Mouse (Mus musculus): ENCODE measurements around the gene Xylt2. TPM values are rescaled to one million over a fixed set of nuclear protein-coding genes. Genes with fewer than 3 reads are reported as not detected.
A peak's percentile ranks its signal among the peaks of the same experiment; 100 is the strongest.

Xylt2 gene
- polyA plus RNA-seq, 1 experiment from 2014 or later: 13.0 TPM

GRCm38 (mm10) chr11:94682427-94682826 is 5.1 kb upstream of the Xylt2 start:
- Histone ChIP-seq H3K4me2 (ENCODE audit: low read length) (no peak overlapping the region), H3K4me1 (ENCODE audit: control insufficient read depth, insufficient read depth, low read length) (no peaks in the 10 kb centered on the region; the same call in 1 of the 2 replicates), H3K36me3 (ENCODE audit: control insufficient read depth, insufficient read depth, low read length) (no peaks in the 10 kb centered on the region), H3K27ac (replicated peaks; ENCODE audit: low read depth, low read length) (no peak overlapping the region), H3K9me3 (ENCODE audit: control insufficient read depth, low read length) (no peaks in the 10 kb centered on the region), H3K27me3 (ENCODE audit: control insufficient read depth, insufficient read depth, low read length) (no peaks in the 10 kb centered on the region), H3K9ac (replicated peaks; ENCODE audit: low read length) (no peak overlapping the region), H3K4me3 (replicated peaks; ENCODE audit: low read depth, low read length) (no peak overlapping the region)
- DNase-seq: no peak
- 84% methylated on average over 7 of the region's 7 CpGs for WGBS
- ATAC-seq (ENCODE audit: low FRiP score, low TSS enrichment): no peak

- H3K27me3 ChIP-seq (ENCODE audit: control insufficient read depth, insufficient read depth, low read length): no peaks in the 10 kb centered on the region
- 90% methylated on average over 4 of the region's 4 CpGs for WGBS
- no peaks in the 10 kb centered on the region; the same call in 1 of the 2 replicates for H3K4me1 ChIP-seq (ENCODE audit: control insufficient read depth, insufficient read depth, low read length)
- H3K9ac ChIP-seq (replicated peaks; ENCODE audit: low read length): no peak overlapping the region
- no peaks in the 10 kb centered on the region for H3K36me3 ChIP-seq (ENCODE audit: control insufficient read depth, insufficient read depth, low read length)
- H3K9me3 ChIP-seq (ENCODE audit: control insufficient read depth, low read length): no peaks in the 10 kb centered on the region
- no peak for ATAC-seq (ENCODE audit: low FRiP score, low TSS enrichment)
- no peak overlapping the region for H3K27ac ChIP-seq (replicated peaks; ENCODE audit: low read depth, low read length)
- H3K4me2 ChIP-seq (ENCODE audit: low read length): no peak overlapping the region
- no peak for DNase-seq
- H3K4me3 ChIP-seq (replicated peaks; ENCODE audit: low read depth, low read length): no peak overlapping the region
These were observed 4.3 kb upstream of the Xylt2 start for GRCm38 (mm10) chr11:94681640-94682039.

- no peaks in the 10 kb centered on the region for H3K9me3 ChIP-seq (ENCODE audit: control insufficient read depth, low read length)
- no peaks in the 10 kb centered on the region for H3K27me3 ChIP-seq (ENCODE audit: control insufficient read depth, insufficient read depth, low read length)
- no peak overlapping the region for H3K4me3 ChIP-seq (replicated peaks; ENCODE audit: low read depth, low read length)
- H3K27ac ChIP-seq (replicated peaks; ENCODE audit: low read depth, low read length): no peak overlapping the region
- H3K36me3 ChIP-seq (ENCODE audit: control insufficient read depth, insufficient read depth, low read length): no peaks in the 10 kb centered on the region
- no peak overlapping the region for H3K4me2 ChIP-seq (ENCODE audit: low read length)
- DNase-seq (no peak), ATAC-seq (ENCODE audit: low FRiP score, low TSS enrichment) (no peak)
- no peak overlapping the region for H3K9ac ChIP-seq (replicated peaks; ENCODE audit: low read length)
- peaks cover 10% of the 10 kb centered on the region for H3K4me1 ChIP-seq (ENCODE audit: control insufficient read depth, insufficient read depth, low read length)
These were observed 3.3 kb upstream of the Xylt2 start for GRCm38 (mm10) chr11:94680639-94681038.

GRCm38 (mm10) chr11:94677607-94678145 is 361 bp upstream of the Xylt2 start:
- peak overlapping the region; percentile 95 for H3K9ac ChIP-seq (replicated peaks; ENCODE audit: low read length)
- WGBS: 33% methylated on average over 15 of the region's 15 CpGs
- peak; percentile 57 for ATAC-seq (ENCODE audit: low FRiP score, low TSS enrichment)
- H3K4me1 ChIP-seq (ENCODE audit: control insufficient read depth, insufficient read depth, low read length): peaks cover 10% of the 10 kb centered on the region
- peak overlapping the region; percentile 81 for H3K4me3 ChIP-seq (replicated peaks; ENCODE audit: low read depth, low read length)
- H3K27me3 ChIP-seq (ENCODE audit: control insufficient read depth, insufficient read depth, low read length): no peaks in the 10 kb centered on the region
- peak overlapping the region; percentile 88 for H3K4me2 ChIP-seq (ENCODE audit: low read length)
- H3K9me3 ChIP-seq (ENCODE audit: control insufficient read depth, low read length): no peaks in the 10 kb centered on the region
- peak overlapping the region; percentile 92 for H3K27ac ChIP-seq (replicated peaks; ENCODE audit: low read depth, low read length)
- no peak for DNase-seq
- no peaks in the 10 kb centered on the region for H3K36me3 ChIP-seq (ENCODE audit: control insufficient read depth, insufficient read depth, low read length)

- 40% methylated on average over 4 of the region's 4 CpGs for WGBS
- H3K27ac ChIP-seq (replicated peaks; ENCODE audit: low read depth, low read length): peak overlapping the region; percentile 92; the same call in 1 of the 2 replicates
- peak overlapping the region; percentile 95 for H3K9ac ChIP-seq (replicated peaks; ENCODE audit: low read length)
- DNase-seq (no peak), ATAC-seq (ENCODE audit: low FRiP score, low TSS enrichment) (no peak)
- peak overlapping the region; percentile 81 for H3K4me3 ChIP-seq (replicated peaks; ENCODE audit: low read depth, low read length)
- H3K4me2 ChIP-seq (ENCODE audit: low read length): peak overlapping the region; percentile 88
- no peaks in the 10 kb centered on the region for H3K36me3 ChIP-seq (ENCODE audit: control insufficient read depth, insufficient read depth, low read length)
- peaks cover 10% of the 10 kb centered on the region for H3K4me1 ChIP-seq (ENCODE audit: control insufficient read depth, insufficient read depth, low read length)
- no peaks in the 10 kb centered on the region for H3K27me3 ChIP-seq (ENCODE audit: control insufficient read depth, insufficient read depth, low read length)
- H3K9me3 ChIP-seq (ENCODE audit: control insufficient read depth, low read length): no peaks in the 10 kb centered on the region
These were observed 1.0 kb downstream of the Xylt2 start for GRCm38 (mm10) chr11:94676308-94676707.

GRCm38 (mm10) chr11:94675446-94675845 is 1.9 kb downstream of the Xylt2 start:
- H3K27ac ChIP-seq (replicated peaks; ENCODE audit: low read depth, low read length): no peak overlapping the region
- no peaks in the 10 kb centered on the region for H3K27me3 ChIP-seq (ENCODE audit: control insufficient read depth, insufficient read depth, low read length)
- 85% methylated on average over 5 of the region's 5 CpGs for WGBS
- no peak overlapping the region for H3K9ac ChIP-seq (replicated peaks; ENCODE audit: low read length)
- H3K4me1 ChIP-seq (ENCODE audit: control insufficient read depth, insufficient read depth, low read length): peaks cover 10% of the 10 kb centered on the region
- H3K9me3 ChIP-seq (ENCODE audit: control insufficient read depth, low read length): no peaks in the 10 kb centered on the region
- no peak overlapping the region for H3K4me3 ChIP-seq (replicated peaks; ENCODE audit: low read depth, low read length)
- no peak overlapping the region; the same call in 1 of the 2 replicates for H3K4me2 ChIP-seq (ENCODE audit: low read length)
- no peak for DNase-seq
- peaks cover 3% of the 10 kb centered on the region for H3K36me3 ChIP-seq (ENCODE audit: control insufficient read depth, insufficient read depth, low read length)
- no peak for ATAC-seq (ENCODE audit: low FRiP score, low TSS enrichment)

GRCm38 (mm10) chr11:94674984-94675383 is 2.3 kb downstream of the Xylt2 start:
- no peak for DNase-seq
- no peak overlapping the region for H3K9ac ChIP-seq (replicated peaks; ENCODE audit: low read length)
- peaks cover 10% of the 10 kb centered on the region for H3K4me1 ChIP-seq (ENCODE audit: control insufficient read depth, insufficient read depth, low read length)
- no peaks in the 10 kb centered on the region for H3K27me3 ChIP-seq (ENCODE audit: control insufficient read depth, insufficient read depth, low read length)
- WGBS: 82% methylated on average over 5 of the region's 5 CpGs
- no peak overlapping the region for H3K4me3 ChIP-seq (replicated peaks; ENCODE audit: low read depth, low read length)
- H3K9me3 ChIP-seq (ENCODE audit: control insufficient read depth, low read length): no peaks in the 10 kb centered on the region
- no peak overlapping the region for H3K4me2 ChIP-seq (ENCODE audit: low read length)
- peaks cover 7% of the 10 kb centered on the region for H3K36me3 ChIP-seq (ENCODE audit: control insufficient read depth, insufficient read depth, low read length)
- no peak overlapping the region for H3K27ac ChIP-seq (replicated peaks; ENCODE audit: low read depth, low read length)
- ATAC-seq (ENCODE audit: low FRiP score, low TSS enrichment): no peak

GRCm38 (mm10) chr11:94665281-94665680 is 12.0 kb downstream of the Xylt2 start:
- no peak for DNase-seq

GRCm38 (mm10) chr11:94661344-94661743 is 16.0 kb downstream of the Xylt2 start:
- Histone ChIP-seq H3K9me3 (ENCODE audit: control insufficient read depth, low read length) (no peaks in the 10 kb centered on the region), H3K9ac (replicated peaks; ENCODE audit: low read length) (no peak overlapping the region), H3K4me2 (ENCODE audit: low read length) (no peak overlapping the region), H3K27ac (replicated peaks; ENCODE audit: low read depth, low read length) (no peak overlapping the region), H3K4me3 (replicated peaks; ENCODE audit: low read depth, low read length) (no peak overlapping the region), H3K4me1 (ENCODE audit: control insufficient read depth, insufficient read depth, low read length) (no peaks in the 10 kb centered on the region), H3K36me3 (ENCODE audit: control insufficient read depth, insufficient read depth, low read length) (peaks cover 81% of the 10 kb centered on the region), H3K27me3 (ENCODE audit: control insufficient read depth, insufficient read depth, low read length) (no peaks in the 10 kb centered on the region)
- no peak for ATAC-seq (ENCODE audit: low FRiP score, low TSS enrichment)
- DNase-seq: no peak
- 73% methylated on average over 1 of the region's 1 CpGs for WGBS

More at GRCm38 (mm10) chr11:94665281-94665680, 12.0 kb downstream of the Xylt2 start:
- H3K9ac ChIP-seq (replicated peaks; ENCODE audit: low read length): no peak overlapping the region
- H3K4me2 ChIP-seq (ENCODE audit: low read length): no peak overlapping the region
- H3K27ac ChIP-seq (replicated peaks; ENCODE audit: low read depth, low read length): no peak overlapping the region
- ATAC-seq (ENCODE audit: low FRiP score, low TSS enrichment): no peak
- peaks cover 92% of the 10 kb centered on the region for H3K36me3 ChIP-seq (ENCODE audit: control insufficient read depth, insufficient read depth, low read length)
- WGBS: 96% methylated on average over 6 of the region's 6 CpGs
- H3K9me3 ChIP-seq (ENCODE audit: control insufficient read depth, low read length): no peaks in the 10 kb centered on the region
- no peak overlapping the region for H3K4me3 ChIP-seq (replicated peaks; ENCODE audit: low read depth, low read length)
- no peaks in the 10 kb centered on the region for H3K27me3 ChIP-seq (ENCODE audit: control insufficient read depth, insufficient read depth, low read length)
- no peaks in the 10 kb centered on the region for H3K4me1 ChIP-seq (ENCODE audit: control insufficient read depth, insufficient read depth, low read length)

All from midbrain, embryonic 14.5 days (tissue).